Mouse (Mus musculus): ENCODE data around the gene Abcf1. TPM values are rescaled to one million over a fixed set of nuclear protein-coding genes. Genes with fewer than 3 reads are reported as not detected.

Gene Abcf1
- polyA plus RNA-seq, 1 experiment from 2014 or later = 103 TPM

DNA sequence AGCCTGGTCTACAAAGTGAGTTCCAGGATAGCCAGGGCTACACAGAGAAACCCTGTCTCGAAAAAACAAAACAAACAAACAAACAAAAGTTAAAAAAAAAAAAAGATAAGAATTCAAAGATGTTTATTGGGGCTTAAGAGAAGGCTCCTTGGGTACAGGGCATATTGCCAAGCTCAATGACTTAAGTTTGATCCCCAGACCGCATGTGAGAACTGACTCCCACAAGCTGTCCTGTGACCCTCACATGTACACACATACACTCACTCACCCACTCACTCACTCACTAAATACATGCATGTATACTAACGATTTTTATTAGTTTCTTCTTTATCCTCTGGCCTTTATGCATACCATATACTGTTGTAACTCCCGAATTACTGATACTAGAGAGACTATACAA is 30.8 kb upstream of the Abcf1 start:
- DNase-seq (ENCODE audit: low spot score) = no peak
- H3K27ac ChIP-seq (ENCODE audit: low read depth, low read length) = no peak overlapping the region
- peaks cover 3% of the 10 kb centered on the region; the same call in 1 of the 2 replicates for H3K4me1 ChIP-seq (ENCODE audit: control insufficient read depth, insufficient read depth, low read length)
- 88% methylated on average over 4 of the region's 4 CpGs for WGBS
- no peak for ATAC-seq (ENCODE audit: insufficient read depth, low FRiP score, low TSS enrichment)
- no peaks in the 10 kb centered on the region for H3K36me3 ChIP-seq (ENCODE audit: control insufficient read depth, insufficient read depth, low read length)
- H3K9ac ChIP-seq (ENCODE audit: low read length) = no peak overlapping the region
- H3K9me3 ChIP-seq (ENCODE audit: control insufficient read depth, low read length) = no peaks in the 10 kb centered on the region
- H3K27me3 ChIP-seq (ENCODE audit: control insufficient read depth, insufficient read depth, low read length) = no peaks in the 10 kb centered on the region
- H3K4me3 ChIP-seq (ENCODE audit: low read depth, low read length) = no peak overlapping the region
- no peak overlapping the region for H3K4me2 ChIP-seq (ENCODE audit: low read depth)

- Histone ChIP-seq H3K4me3 (ENCODE audit: low read depth, low read length) (no peak overlapping the region), H3K27me3 (ENCODE audit: control insufficient read depth, insufficient read depth, low read length) (no peaks in the 10 kb centered on the region), H3K36me3 (ENCODE audit: control insufficient read depth, insufficient read depth, low read length) (no peaks in the 10 kb centered on the region), H3K4me1 (ENCODE audit: control insufficient read depth, insufficient read depth, low read length) (peaks cover 4% of the 10 kb centered on the region; the same call in 1 of the 2 replicates), H3K9ac (ENCODE audit: low read length) (no peak overlapping the region), H3K9me3 (ENCODE audit: control insufficient read depth, low read length) (no peaks in the 10 kb centered on the region), H3K4me2 (ENCODE audit: low read depth) (no peak overlapping the region), H3K27ac (ENCODE audit: low read depth, low read length) (no peak overlapping the region)
- DNase-seq (ENCODE audit: low spot score) (no peak), ATAC-seq (ENCODE audit: insufficient read depth, low FRiP score, low TSS enrichment) (no peak)
- WGBS = 92% methylated on average over 7 of the region's 7 CpGs
Measured at GRCm38 (mm10) chr17:35999356-35999755, 29.8 kb upstream of the Abcf1 start.

- DNase-seq (ENCODE audit: low spot score) = no peak
- Histone ChIP-seq H3K9ac (ENCODE audit: low read length) (no peak overlapping the region), H3K36me3 (ENCODE audit: control insufficient read depth, insufficient read depth, low read length) (no peaks in the 10 kb centered on the region), H3K9me3 (ENCODE audit: control insufficient read depth, low read length) (no peaks in the 10 kb centered on the region), H3K4me3 (ENCODE audit: low read depth, low read length) (no peak overlapping the region), H3K27me3 (ENCODE audit: control insufficient read depth, insufficient read depth, low read length) (no peaks in the 10 kb centered on the region), H3K4me2 (ENCODE audit: low read depth) (no peak overlapping the region), H3K27ac (ENCODE audit: low read depth, low read length) (no peak overlapping the region), H3K4me1 (ENCODE audit: control insufficient read depth, insufficient read depth, low read length) (peaks cover 4% of the 10 kb centered on the region; the same call in 1 of the 2 replicates)
- WGBS = 92% methylated on average over 6 of the region's 6 CpGs
- ATAC-seq (ENCODE audit: insufficient read depth, low FRiP score, low TSS enrichment) = no peak
Measured at GRCm38 (mm10) chr17:35998545-35999305, 29.2 kb upstream of the Abcf1 start.

GRCm38 (mm10) chr17:35997713-35998510 is 28.4 kb upstream of the Abcf1 start:
- Histone ChIP-seq H3K27ac (ENCODE audit: low read depth, low read length) (no peak overlapping the region), H3K36me3 (ENCODE audit: control insufficient read depth, insufficient read depth, low read length) (no peaks in the 10 kb centered on the region), H3K4me1 (ENCODE audit: control insufficient read depth, insufficient read depth, low read length) (peaks cover 4% of the 10 kb centered on the region; the same call in 1 of the 2 replicates), H3K9me3 (ENCODE audit: control insufficient read depth, low read length) (no peaks in the 10 kb centered on the region), H3K27me3 (ENCODE audit: control insufficient read depth, insufficient read depth, low read length) (no peaks in the 10 kb centered on the region), H3K9ac (ENCODE audit: low read length) (no peak overlapping the region), H3K4me3 (ENCODE audit: low read depth, low read length) (no peak overlapping the region), H3K4me2 (ENCODE audit: low read depth) (no peak overlapping the region)
- ATAC-seq (ENCODE audit: insufficient read depth, low FRiP score, low TSS enrichment) = no peak
- 58% methylated on average over 12 of the region's 12 CpGs for WGBS
- DNase-seq (ENCODE audit: low spot score) = no peak

GRCm38 (mm10) chr17:35996949-35997348 is 27.4 kb upstream of the Abcf1 start:
- H3K4me2 ChIP-seq (ENCODE audit: low read depth) = no peak overlapping the region
- no peaks in the 10 kb centered on the region for H3K36me3 ChIP-seq (ENCODE audit: control insufficient read depth, insufficient read depth, low read length)
- no peaks in the 10 kb centered on the region for H3K27me3 ChIP-seq (ENCODE audit: control insufficient read depth, insufficient read depth, low read length)
- no peaks in the 10 kb centered on the region for H3K9me3 ChIP-seq (ENCODE audit: control insufficient read depth, low read length)
- no peak overlapping the region for H3K4me3 ChIP-seq (ENCODE audit: low read depth, low read length)
- H3K4me1 ChIP-seq (ENCODE audit: control insufficient read depth, insufficient read depth, low read length) = peaks cover 4% of the 10 kb centered on the region; the same call in 1 of the 2 replicates
- WGBS = 3% methylated on average over 11 of the region's 11 CpGs
- no peak overlapping the region for H3K9ac ChIP-seq (ENCODE audit: low read length)
- peak; percentile 89 for DNase-seq (ENCODE audit: low spot score)
- peak; percentile 64 for ATAC-seq (ENCODE audit: insufficient read depth, low FRiP score, low TSS enrichment)
- H3K27ac ChIP-seq (ENCODE audit: low read depth, low read length) = no peak overlapping the region

GRCm38 (mm10) chr17:35994879-35995240 is 25.3 kb upstream of the Abcf1 start:
- Histone ChIP-seq H3K36me3 (ENCODE audit: control insufficient read depth, insufficient read depth, low read length) (no peaks in the 10 kb centered on the region), H3K4me2 (ENCODE audit: low read depth) (peak overlapping the region; percentile 68), H3K9me3 (ENCODE audit: control insufficient read depth, low read length) (no peaks in the 10 kb centered on the region), H3K9ac (ENCODE audit: low read length) (peak overlapping the region; percentile 62), H3K4me3 (ENCODE audit: low read depth, low read length) (peak overlapping the region; percentile 64), H3K4me1 (ENCODE audit: control insufficient read depth, insufficient read depth, low read length) (peaks cover 4% of the 10 kb centered on the region; the same call in 1 of the 2 replicates), H3K27ac (ENCODE audit: low read depth, low read length) (no peak overlapping the region), H3K27me3 (ENCODE audit: control insufficient read depth, insufficient read depth, low read length) (no peaks in the 10 kb centered on the region)
- DNase-seq (ENCODE audit: low spot score) (peak; percentile 22), ATAC-seq (ENCODE audit: insufficient read depth, low FRiP score, low TSS enrichment) (no peak)
- 2% methylated on average over 14 of the region's 14 CpGs for WGBS

- Histone ChIP-seq H3K9ac (ENCODE audit: low read length) (peak overlapping the region; percentile 62), H3K27ac (ENCODE audit: low read depth, low read length) (no peak overlapping the region), H3K27me3 (ENCODE audit: control insufficient read depth, insufficient read depth, low read length) (no peaks in the 10 kb centered on the region), H3K9me3 (ENCODE audit: control insufficient read depth, low read length) (no peaks in the 10 kb centered on the region), H3K4me2 (ENCODE audit: low read depth) (peak overlapping the region; percentile 68), H3K36me3 (ENCODE audit: control insufficient read depth, insufficient read depth, low read length) (0 out of 2 replicates have a peak, but pooled peaks cover 3% of the 10 kb centered on the region), H3K4me1 (ENCODE audit: control insufficient read depth, insufficient read depth, low read length) (peaks cover 4% of the 10 kb centered on the region; the same call in 1 of the 2 replicates), H3K4me3 (ENCODE audit: low read depth, low read length) (peak overlapping the region; percentile 64)
- 4% methylated on average over 31 of the region's 31 CpGs for WGBS
- DNase-seq (ENCODE audit: low spot score) (peak; percentile 88), ATAC-seq (ENCODE audit: insufficient read depth, low FRiP score, low TSS enrichment) (peak; percentile 67)
Measured at GRCm38 (mm10) chr17:35994175-35994878, 24.8 kb upstream of the Abcf1 start.

DNA sequence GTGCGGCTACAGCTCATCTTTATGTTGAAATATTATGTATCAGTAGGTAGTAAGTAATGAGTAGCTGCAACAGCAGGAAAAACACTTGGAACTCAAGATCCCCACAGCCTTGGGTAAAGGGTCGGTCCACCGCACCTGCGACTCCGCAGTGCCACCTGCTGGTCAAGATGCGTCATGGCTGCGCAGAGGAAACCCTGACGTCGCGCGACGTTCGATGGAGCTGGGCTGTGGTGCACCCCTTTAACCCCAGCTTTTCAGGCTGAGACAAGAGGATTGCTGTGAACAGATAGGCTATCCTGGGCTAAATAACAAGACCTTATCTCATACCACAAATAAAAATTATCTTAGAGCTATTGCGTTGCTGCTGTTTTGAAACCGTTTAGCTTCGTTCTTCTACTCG is 24.1 kb upstream of the Abcf1 start:
- peak; percentile 77 for ATAC-seq (ENCODE audit: insufficient read depth, low FRiP score, low TSS enrichment)
- H3K9ac ChIP-seq (ENCODE audit: low read length) = no peak overlapping the region
- no peaks in the 10 kb centered on the region for H3K27me3 ChIP-seq (ENCODE audit: control insufficient read depth, insufficient read depth, low read length)
- H3K4me1 ChIP-seq (ENCODE audit: control insufficient read depth, insufficient read depth, low read length) = peaks cover 4% of the 10 kb centered on the region; the same call in 1 of the 2 replicates
- peaks cover 7% of the 10 kb centered on the region; the same call in 1 of the 2 replicates for H3K36me3 ChIP-seq (ENCODE audit: control insufficient read depth, insufficient read depth, low read length)
- H3K9me3 ChIP-seq (ENCODE audit: control insufficient read depth, low read length) = no peaks in the 10 kb centered on the region
- H3K27ac ChIP-seq (ENCODE audit: low read depth, low read length) = no peak overlapping the region
- peak; percentile 84 for DNase-seq (ENCODE audit: low spot score)
- peak overlapping the region; percentile 12; the same call in 1 of the 2 replicates for H3K4me3 ChIP-seq (ENCODE audit: low read depth, low read length)
- peak overlapping the region; percentile 25; the same call in 1 of the 2 replicates for H3K4me2 ChIP-seq (ENCODE audit: low read depth)
- WGBS = 9% methylated on average over 17 of the region's 17 CpGs

All from neural tube, embryonic 11.5 days (tissue).